Mouse (Mus musculus): Measurements from ENCODE around the gene Cln5. TPM values are rescaled to one million over a fixed set of nuclear protein-coding genes. Genes with fewer than 3 reads are reported as not detected.
A peak's percentile ranks its signal among the peaks of the same experiment; 100 is the strongest.

Cln5 gene
- polyA plus RNA-seq, 1 experiment from 2014 or later: 29.7 TPM

DNA sequence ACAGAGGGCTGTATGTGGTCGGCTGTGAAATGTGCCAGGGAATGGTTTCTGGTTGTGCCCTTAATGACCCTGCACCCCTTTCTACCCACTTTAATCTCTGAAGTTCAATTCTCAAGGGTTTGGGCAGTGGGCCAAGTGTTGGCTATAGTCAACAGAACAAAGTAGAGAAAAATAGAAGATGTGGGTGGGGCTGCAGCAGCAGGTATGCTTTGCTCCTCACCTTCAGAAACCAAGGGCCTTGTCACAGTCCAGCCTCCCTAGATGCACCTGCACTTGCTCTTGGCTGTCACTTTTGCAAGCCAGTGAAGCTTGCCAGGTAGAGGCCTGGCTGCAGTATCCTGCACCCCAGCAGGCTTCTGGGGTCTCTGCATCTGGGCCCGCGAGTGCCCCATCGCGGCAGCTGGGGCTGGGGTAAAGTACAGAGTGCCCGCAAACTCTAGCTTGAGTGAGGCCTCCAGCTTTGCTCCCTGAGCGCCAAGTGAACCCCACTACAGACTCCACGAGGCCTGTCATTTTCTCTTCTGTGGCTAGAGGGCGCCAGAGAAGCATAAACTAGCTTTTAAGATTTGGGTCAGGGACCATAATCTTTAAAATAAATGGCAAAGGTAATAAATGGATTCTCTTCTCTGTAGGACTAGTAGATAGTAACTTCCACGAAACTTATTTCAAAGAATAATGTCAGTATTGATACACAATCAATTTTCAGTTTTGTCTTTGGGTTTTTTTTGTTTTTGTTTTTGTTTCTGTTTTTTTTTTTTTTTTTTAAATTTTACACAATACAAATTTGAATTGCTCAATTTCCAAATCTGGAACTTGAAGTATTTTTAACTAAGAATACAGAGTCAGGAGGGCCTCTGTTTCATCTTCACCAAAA lies 4.5 kb upstream of the Cln5 start:
- DNase-seq (ENCODE audit: low spot score): peak; percentile 60
- Histone ChIP-seq H3K4me1 (peaks cover 9% of the 10 kb centered on the region), H3K36me3 (no peaks in the 10 kb centered on the region), H3K27ac (replicated peaks) (no peak overlapping the region), H3K27me3 (ENCODE audit: low read depth, poor library complexity, severe bottlenecking) (no peaks in the 10 kb centered on the region), H3K9me3 (replicated peaks) (no peaks in the 10 kb centered on the region), H3K4me3 (no peak overlapping the region)
- 14% methylated on average over 10 of the region's 10 CpGs for WGBS

DNA sequence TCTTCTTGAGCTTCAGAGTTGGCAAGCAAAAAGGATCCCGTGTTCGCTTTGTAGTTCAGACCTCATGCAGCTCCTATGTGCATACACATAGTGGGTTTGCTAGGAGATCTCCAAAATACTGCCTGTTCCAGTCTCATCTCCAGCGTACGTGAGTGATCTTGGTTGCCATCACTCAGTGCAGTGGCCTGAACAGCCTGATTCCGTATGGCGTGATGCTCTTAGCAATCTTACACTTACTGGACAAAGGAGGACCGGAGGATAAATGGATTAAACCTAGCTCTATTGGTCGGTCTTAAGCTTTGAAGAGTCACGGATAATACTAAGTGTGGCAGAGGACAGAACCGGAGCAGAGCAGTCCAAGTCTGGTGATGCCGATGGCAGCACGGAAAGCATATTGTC lies 552 bp upstream of the Cln5 start:
- peak overlapping the region; percentile 66 for H3K4me3 ChIP-seq
- H3K27ac ChIP-seq (replicated peaks): peak overlapping the region; percentile 89
- H3K4me1 ChIP-seq: peaks cover 15% of the 10 kb centered on the region
- no peaks in the 10 kb centered on the region for H3K27me3 ChIP-seq (ENCODE audit: low read depth, poor library complexity, severe bottlenecking)
- H3K36me3 ChIP-seq: peaks cover 27% of the 10 kb centered on the region
- DNase-seq (ENCODE audit: low spot score): no peak
- 14% methylated on average over 12 of the region's 12 CpGs for WGBS
- H3K9me3 ChIP-seq (replicated peaks): no peaks in the 10 kb centered on the region

DNA sequence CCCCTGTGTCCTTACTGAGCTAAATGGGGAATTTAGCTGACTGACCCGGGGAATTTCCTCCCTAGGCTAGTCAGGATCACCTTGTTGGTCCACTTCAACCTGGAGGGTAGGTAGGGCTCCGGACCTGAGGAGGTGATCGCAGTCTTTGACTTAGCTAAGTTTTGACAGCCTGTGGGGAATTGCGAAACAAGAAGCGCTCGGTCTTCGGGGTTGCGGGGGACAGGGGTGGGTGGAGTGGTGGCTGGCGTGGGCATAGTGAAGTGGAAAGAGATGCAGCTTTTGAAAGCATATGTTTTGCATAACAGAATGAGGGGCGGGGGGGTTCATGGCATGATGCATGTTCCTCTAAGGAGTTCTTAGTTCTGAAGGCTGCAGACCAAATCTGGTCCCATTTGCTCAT lies 774 bp downstream of the Cln5 start:
- WGBS: 5% methylated on average over 10 of the region's 10 CpGs
- peak; percentile 18 for DNase-seq (ENCODE audit: low spot score)
- no peaks in the 10 kb centered on the region for H3K9me3 ChIP-seq (replicated peaks)
- peaks cover 38% of the 10 kb centered on the region for H3K36me3 ChIP-seq
- no peaks in the 10 kb centered on the region for H3K27me3 ChIP-seq (ENCODE audit: low read depth, poor library complexity, severe bottlenecking)
- H3K4me1 ChIP-seq: peaks cover 20% of the 10 kb centered on the region
- H3K4me3 ChIP-seq: peak overlapping the region; percentile 66
- H3K27ac ChIP-seq (replicated peaks): peak overlapping the region; percentile 89

DNA sequence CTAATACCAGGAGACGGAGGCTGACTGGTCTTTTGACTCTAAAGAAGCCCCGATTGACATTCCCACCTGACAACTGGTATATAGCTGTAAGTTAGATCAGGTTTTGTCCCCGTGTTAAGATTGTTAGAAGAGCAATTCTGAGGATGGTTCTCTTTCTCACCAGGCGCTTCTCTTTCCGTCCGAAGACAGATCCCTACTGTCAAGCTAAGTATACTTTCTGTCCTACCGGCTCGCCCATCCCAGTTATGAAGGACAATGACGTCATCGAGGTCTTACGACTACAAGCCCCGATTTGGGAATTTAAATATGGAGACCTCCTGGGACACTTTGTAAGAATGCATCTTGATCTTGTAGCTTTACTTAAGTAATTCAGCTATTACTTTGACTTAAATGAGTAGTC lies 1.5 kb downstream of the Cln5 start:
- Histone ChIP-seq H3K4me3 (no peak overlapping the region), H3K4me1 (peaks cover 20% of the 10 kb centered on the region), H3K36me3 (peaks cover 45% of the 10 kb centered on the region), H3K27ac (replicated peaks) (no peak overlapping the region), H3K9me3 (replicated peaks) (no peaks in the 10 kb centered on the region), H3K27me3 (ENCODE audit: low read depth, poor library complexity, severe bottlenecking) (no peaks in the 10 kb centered on the region)
- DNase-seq (ENCODE audit: low spot score): no peak
- WGBS: 95% methylated on average over 12 of the region's 12 CpGs

DNA sequence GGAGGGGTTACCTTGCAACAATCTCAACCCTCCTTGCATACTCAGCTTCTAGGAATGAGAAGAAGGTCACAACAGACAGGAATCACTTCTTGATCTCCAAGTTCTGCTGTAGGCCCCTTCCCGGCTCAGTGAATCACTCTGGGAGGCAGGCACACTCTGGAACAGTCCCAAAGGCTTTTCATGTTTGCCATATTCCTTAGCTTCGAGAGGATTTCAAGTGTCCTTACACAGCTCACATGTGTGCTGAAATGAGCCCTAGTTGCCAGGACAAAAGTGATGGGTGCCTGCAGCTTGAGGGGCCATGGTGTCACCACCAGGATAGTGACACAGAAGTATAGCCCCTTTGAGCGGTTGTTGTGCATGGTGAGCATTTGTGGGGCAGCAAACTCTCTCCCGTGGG lies 2.7 kb downstream of the Cln5 start:
- Histone ChIP-seq H3K27me3 (ENCODE audit: low read depth, poor library complexity, severe bottlenecking) (no peaks in the 10 kb centered on the region), H3K4me1 (peaks cover 20% of the 10 kb centered on the region), H3K27ac (replicated peaks) (no peak overlapping the region), H3K4me3 (no peak overlapping the region), H3K9me3 (replicated peaks) (no peaks in the 10 kb centered on the region), H3K36me3 (peaks cover 56% of the 10 kb centered on the region)
- no peak for DNase-seq (ENCODE audit: low spot score)
- 93% methylated on average over 4 of the region's 4 CpGs for WGBS

DNA sequence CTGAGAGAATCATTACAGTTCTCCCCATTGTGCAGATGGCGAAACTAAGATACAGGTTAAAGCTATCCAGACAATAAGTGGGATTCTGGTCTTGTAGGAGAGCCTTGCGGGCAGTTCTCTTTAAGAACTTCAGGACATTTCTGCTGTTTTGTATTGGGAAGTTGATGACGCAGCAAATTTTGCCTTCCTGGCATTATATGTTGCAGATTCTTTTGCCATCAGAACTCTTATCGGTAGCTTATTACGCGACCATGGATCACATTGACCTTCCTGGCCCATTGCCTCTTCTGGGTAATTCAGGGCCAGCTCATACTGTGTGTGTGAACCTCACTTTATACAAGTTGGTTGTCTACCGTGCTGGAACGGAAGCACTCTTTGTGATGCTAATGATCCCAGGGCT lies 3.8 kb downstream of the Cln5 start:
- WGBS: 89% methylated on average over 8 of the region's 8 CpGs
- Histone ChIP-seq H3K4me3 (no peak overlapping the region), H3K36me3 (peaks cover 66% of the 10 kb centered on the region), H3K27me3 (ENCODE audit: low read depth, poor library complexity, severe bottlenecking) (no peaks in the 10 kb centered on the region), H3K9me3 (replicated peaks) (no peaks in the 10 kb centered on the region), H3K27ac (replicated peaks) (no peak overlapping the region), H3K4me1 (peaks cover 20% of the 10 kb centered on the region)
- no peak for DNase-seq (ENCODE audit: low spot score)

DNA sequence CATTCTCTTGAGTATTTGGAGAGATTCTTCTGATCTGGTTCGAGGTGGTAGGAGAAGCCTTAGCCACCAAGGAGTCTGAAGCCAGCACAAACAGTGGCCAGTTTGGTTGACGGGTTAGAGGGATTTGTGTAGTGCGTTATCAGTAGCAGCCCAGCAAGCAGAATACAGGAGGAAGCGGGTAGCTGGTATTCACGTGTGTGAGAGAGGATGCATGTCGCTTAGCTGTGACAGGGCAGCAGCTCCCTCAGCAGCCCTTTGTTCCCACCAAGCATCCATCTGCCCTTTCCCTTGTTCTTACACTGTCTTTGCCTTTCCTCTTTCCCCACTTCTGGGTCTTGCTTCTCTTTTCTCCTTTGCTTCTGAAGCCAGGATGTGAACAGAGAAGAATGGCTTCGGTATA lies 5.2 kb downstream of the Cln5 start:
- WGBS: 80% methylated on average over 7 of the region's 7 CpGs
- no peak for DNase-seq (ENCODE audit: low spot score)
- peaks cover 75% of the 10 kb centered on the region for H3K36me3 ChIP-seq

DNA sequence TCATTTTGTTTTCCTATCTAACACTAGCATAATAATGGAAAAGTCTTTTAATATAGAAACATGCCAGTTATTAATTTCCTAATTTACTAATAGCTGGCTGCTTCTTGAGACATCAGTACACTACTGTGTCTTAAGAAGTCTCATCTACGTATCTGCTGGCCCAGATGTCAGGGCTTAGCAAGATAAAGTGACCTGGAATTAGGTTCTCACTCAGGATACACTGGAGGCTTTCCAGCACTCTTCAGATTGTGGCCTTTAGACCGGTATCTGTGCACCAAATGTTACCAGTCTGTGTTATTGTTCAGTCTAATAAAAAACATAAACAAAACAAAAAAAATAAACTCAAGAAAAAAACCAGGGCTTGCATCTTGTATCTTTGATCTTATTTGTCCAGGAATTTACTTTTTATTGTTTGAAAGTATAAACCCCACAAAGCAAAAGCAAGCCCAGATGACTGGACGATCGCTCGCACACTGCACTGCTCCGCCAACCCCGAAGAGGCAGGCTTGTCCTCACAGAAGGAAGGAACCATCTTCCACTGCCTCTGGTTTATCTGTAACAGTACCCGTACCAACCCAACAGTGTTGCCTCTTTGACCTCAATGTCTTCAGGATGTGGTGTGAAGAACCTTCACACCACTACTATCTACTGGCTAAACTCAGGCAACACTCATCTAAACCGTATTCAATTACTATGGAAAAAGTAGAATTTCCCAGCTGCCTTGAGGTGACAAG lies 7.4 kb downstream of the Cln5 start:
- H3K27me3 ChIP-seq (ENCODE audit: low read depth, poor library complexity, severe bottlenecking): no peaks in the 10 kb centered on the region
- H3K27ac ChIP-seq (replicated peaks): no peak overlapping the region
- WGBS: 92% methylated on average over 9 of the region's 9 CpGs
- peaks cover 7% of the 10 kb centered on the region; the same call in 1 of the 2 replicates for H3K4me1 ChIP-seq
- no peak overlapping the region for H3K4me3 ChIP-seq
- no peak for DNase-seq (ENCODE audit: low spot score)
- no peaks in the 10 kb centered on the region for H3K9me3 ChIP-seq (replicated peaks)
- peaks cover 82% of the 10 kb centered on the region for H3K36me3 ChIP-seq

More for the DNA sequence above, 5.2 kb downstream of the Cln5 start:
- H3K27ac ChIP-seq (replicated peaks): no peak overlapping the region
- peaks cover 13% of the 10 kb centered on the region for H3K4me1 ChIP-seq
- no peaks in the 10 kb centered on the region for H3K9me3 ChIP-seq (replicated peaks)
- H3K27me3 ChIP-seq (ENCODE audit: low read depth, poor library complexity, severe bottlenecking): no peaks in the 10 kb centered on the region
- no peak overlapping the region for H3K4me3 ChIP-seq

DNA sequence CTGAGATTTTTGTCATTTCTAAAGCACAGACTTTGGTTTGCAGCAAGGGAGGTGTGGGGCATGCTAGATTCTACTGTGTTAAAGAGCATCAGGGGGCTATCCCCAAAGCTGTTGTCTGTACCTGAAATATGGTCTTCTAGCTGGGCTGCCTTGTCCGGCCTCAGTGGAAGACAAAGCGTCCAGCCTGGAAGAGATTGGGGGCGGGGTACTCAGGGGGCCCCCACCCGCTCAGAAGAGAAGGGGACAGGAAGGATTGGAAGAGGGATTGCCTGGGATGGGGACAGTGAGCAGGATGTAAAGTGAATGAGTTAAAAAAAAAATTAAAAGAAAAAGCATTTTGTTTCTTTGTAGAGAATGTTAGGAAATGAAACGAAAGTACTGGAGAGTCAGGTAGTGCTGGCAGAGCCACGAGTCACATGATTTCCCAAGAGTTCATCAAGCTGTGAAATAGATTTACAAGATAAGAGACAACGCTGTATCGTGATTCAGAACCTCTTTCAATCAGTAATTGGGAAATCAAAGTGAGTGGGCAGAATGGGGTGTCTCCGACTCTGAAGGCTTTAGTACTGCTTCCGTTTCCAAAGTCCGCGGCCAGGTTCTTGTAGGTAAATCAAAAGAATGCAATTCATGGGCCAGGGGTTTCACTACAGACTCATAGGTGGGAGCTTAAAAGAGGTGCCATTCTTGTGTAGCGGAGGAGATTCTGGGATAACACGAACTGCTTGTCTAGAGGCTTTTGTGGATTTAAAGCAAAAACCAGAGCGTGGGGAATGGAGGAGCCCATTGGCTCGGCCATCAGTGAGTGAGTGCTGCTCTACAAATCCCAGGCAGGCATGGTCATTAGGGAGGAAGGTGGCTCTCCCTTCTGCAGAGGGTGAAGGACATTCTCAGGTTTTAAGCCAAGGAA lies 8.2 kb downstream of the Cln5 start:
- Histone ChIP-seq H3K9me3 (replicated peaks) (no peaks in the 10 kb centered on the region), H3K27ac (replicated peaks) (no peak overlapping the region), H3K36me3 (peaks cover 82% of the 10 kb centered on the region), H3K4me1 (peaks cover 7% of the 10 kb centered on the region; the same call in 1 of the 2 replicates), H3K27me3 (ENCODE audit: low read depth, poor library complexity, severe bottlenecking) (no peaks in the 10 kb centered on the region), H3K4me3 (no peak overlapping the region)
- 91% methylated on average over 16 of the region's 16 CpGs for WGBS
- DNase-seq (ENCODE audit: low spot score): no peak

DNA sequence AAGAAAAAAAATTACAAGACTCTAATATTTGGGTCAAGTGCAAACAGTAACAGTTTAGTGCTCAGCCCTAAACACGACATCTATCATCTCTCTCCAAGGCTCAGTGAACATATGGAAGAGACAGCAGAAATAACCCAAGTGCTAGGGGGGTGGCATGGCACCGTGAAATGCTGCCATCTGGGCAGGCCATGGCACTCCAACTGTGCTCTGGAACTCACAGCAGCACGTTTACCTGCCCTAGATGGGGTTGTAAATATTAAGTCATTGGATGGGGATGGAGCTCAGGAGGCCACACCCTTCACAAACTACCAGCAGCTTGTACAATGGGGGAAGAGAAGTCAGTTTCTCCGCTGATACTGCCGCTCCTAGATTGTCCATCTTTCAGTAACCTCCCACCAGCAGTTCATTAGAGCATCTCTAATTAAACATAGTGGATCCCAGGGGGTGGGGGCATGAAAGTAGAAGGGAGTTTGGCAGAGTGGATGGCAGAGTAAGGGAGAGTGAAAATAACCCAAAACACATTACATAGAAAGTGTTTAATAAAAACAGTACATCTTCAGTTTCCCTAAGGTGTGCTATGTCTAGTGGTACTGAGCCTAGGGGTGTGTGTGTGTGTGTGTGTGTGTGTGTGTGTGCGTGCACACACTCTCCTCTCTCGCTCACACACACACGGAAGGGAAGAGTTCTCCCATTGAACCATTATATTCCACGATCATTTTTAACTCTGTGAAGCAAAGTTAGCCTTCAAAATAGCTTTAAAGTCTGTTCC lies 9.4 kb downstream of the Cln5 start:
- 90% methylated on average over 9 of the region's 9 CpGs for WGBS
- Histone ChIP-seq H3K4me1 (peaks cover 7% of the 10 kb centered on the region; the same call in 1 of the 2 replicates), H3K9me3 (replicated peaks) (no peaks in the 10 kb centered on the region), H3K27ac (replicated peaks) (no peak overlapping the region), H3K4me3 (no peak overlapping the region), H3K27me3 (ENCODE audit: low read depth, poor library complexity, severe bottlenecking) (no peaks in the 10 kb centered on the region), H3K36me3 (peaks cover 83% of the 10 kb centered on the region)
- DNase-seq (ENCODE audit: low spot score): no peak

DNA sequence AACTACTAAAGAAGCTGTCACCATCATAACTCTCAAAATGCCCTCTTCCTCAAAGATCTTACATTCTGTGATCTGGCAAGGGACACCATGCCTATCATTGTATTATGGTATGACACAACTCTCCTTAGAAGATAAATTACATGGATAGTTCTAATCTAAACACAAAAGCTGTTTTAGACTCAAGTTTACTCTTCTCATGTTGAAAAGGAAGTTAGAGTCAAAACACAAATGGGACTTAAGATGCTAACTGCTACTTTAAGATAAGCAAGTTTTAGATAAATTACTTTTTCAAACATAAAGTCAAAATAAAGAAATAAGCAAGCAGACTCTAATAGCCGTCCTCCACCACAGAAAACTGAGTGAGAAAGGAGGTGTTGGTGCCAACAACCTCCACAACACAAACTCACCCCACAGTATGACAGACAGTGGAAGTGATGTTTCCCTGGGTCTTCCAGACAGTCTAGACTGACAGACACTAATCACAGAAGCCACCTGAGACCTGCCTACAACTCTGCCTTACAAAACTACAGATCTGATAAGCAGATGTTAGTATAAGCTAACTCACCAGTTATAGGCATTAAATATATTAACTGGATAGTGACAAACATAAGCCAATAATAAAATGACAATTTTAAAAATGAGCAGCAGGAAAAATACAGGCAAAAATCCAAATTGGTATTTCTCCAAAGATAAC lies 16.0 kb downstream of the Cln5 start:
- 90% methylated on average over 1 of the region's 1 CpGs for WGBS
- H3K36me3 ChIP-seq: peaks cover 86% of the 10 kb centered on the region

More for the DNA sequence above, 16.0 kb downstream of the Cln5 start:
- Histone ChIP-seq H3K27ac (replicated peaks) (no peak overlapping the region), H3K4me3 (no peak overlapping the region), H3K4me1 (no peaks in the 10 kb centered on the region), H3K27me3 (ENCODE audit: low read depth, poor library complexity, severe bottlenecking) (no peaks in the 10 kb centered on the region), H3K9me3 (replicated peaks) (no peaks in the 10 kb centered on the region)
- no peak for DNase-seq (ENCODE audit: low spot score)

Measured in midbrain, embryonic 10.5 days (tissue).